Mouse (Mus musculus) cerebellum, adult (tissue): ENCODE data around the gene Abat.
"Not testable (repeated sequence)": the region's sequence is repeated elsewhere in the genome, so short reads cannot be mapped to it uniquely, and the experiment has no call there.

Experiments used
- ATAC-seq: cut with Nextera tagmentation; 2 replicates; pipeline ENCODE4 v1.9.2; 2017; ENCODE audit warnings: mild to moderate bottlenecking, moderate library complexity, mixed read lengths; ENCODE audit not compliant: insufficient number of reproducible peaks, low FRiP score, low TSS enrichment

Abat gene

GRCm38 (mm10) chr16:8530018-8530417 is 16.8 kb downstream of the Abat start:
- no peak for ATAC-seq

GRCm38 (mm10) chr16:8532461-8532860 is 19.2 kb downstream of the Abat start:
- no peak for ATAC-seq

- ATAC-seq = no peak
These were observed 19.7 kb downstream of the Abat start for GRCm38 (mm10) chr16:8532894-8533293.

- ATAC-seq = no peak
These were observed 20.2 kb downstream of the Abat start for GRCm38 (mm10) chr16:8533477-8533876.

GRCm38 (mm10) chr16:8534466-8535200 is 21.4 kb downstream of the Abat start:
- ATAC-seq = no peak

GRCm38 (mm10) chr16:8535411-8535810 is 22.2 kb downstream of the Abat start:
- no peak for ATAC-seq

GRCm38 (mm10) chr16:8539150-8539865 is 26.1 kb downstream of the Abat start:
- no peak for ATAC-seq

- peak; percentile 89 for ATAC-seq
These were observed 27.7 kb downstream of the Abat start for GRCm38 (mm10) chr16:8540859-8541314.

- no peak for ATAC-seq
These were observed 34.6 kb downstream of the Abat start for GRCm38 (mm10) chr16:8547836-8548235.

- no peak for ATAC-seq
These were observed 36.3 kb downstream of the Abat start for GRCm38 (mm10) chr16:8549506-8549905.

GRCm38 (mm10) chr16:8554351-8554750 is 41.1 kb downstream of the Abat start:
- no peak for ATAC-seq

GRCm38 (mm10) chr16:8554751-8555150 is 41.5 kb downstream of the Abat start:
- ATAC-seq = not testable (repeated sequence)

GRCm38 (mm10) chr16:8555371-8555770 is 42.1 kb downstream of the Abat start:
- ATAC-seq = not testable (repeated sequence)

GRCm38 (mm10) chr16:8560079-8560478 is 46.9 kb downstream of the Abat start:
- ATAC-seq = no peak

- not testable (repeated sequence) for ATAC-seq
These were observed 47.9 kb downstream of the Abat start for GRCm38 (mm10) chr16:8561101-8561500.

- ATAC-seq = not testable (repeated sequence)
These were observed 48.6 kb downstream of the Abat start for GRCm38 (mm10) chr16:8561856-8562255.

GRCm38 (mm10) chr16:8562827-8563226 is 49.6 kb downstream of the Abat start:
- ATAC-seq = not testable (repeated sequence)

- no peak for ATAC-seq
These were observed 51.6 kb downstream of the Abat start for GRCm38 (mm10) chr16:8564836-8565235.

- ATAC-seq = no peak
These were observed 52.3 kb downstream of the Abat start for GRCm38 (mm10) chr16:8565539-8565938.

GRCm38 (mm10) chr16:8566115-8566711 is 53.0 kb downstream of the Abat start:
- ATAC-seq = no peak

- ATAC-seq = no peak
These were observed 55.7 kb downstream of the Abat start for GRCm38 (mm10) chr16:8568881-8569280.
